Mouse (Mus musculus): Measurements from ENCODE around the gene Arhgap44.

Gene Arhgap44

DNA sequence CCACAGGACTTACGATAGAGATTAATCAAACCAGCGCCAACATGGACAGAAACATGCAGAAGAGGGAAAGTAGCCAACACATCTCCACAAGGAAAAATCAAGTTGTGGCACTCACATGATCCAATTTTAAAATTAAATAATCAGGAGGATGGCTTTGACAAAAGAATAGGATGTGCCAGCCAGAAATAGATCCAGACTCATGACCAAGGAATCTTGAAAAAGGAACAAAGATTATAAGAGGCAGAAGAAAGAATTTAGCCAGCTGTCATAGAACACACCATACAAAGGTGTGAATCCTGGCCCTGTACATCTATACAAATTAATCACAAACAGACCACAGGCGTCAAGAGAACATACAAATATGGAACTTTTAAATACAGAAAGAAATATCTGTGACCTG, 82.5 kb downstream of the Arhgap44 start:
- DNase-seq, result no peak

DNA sequence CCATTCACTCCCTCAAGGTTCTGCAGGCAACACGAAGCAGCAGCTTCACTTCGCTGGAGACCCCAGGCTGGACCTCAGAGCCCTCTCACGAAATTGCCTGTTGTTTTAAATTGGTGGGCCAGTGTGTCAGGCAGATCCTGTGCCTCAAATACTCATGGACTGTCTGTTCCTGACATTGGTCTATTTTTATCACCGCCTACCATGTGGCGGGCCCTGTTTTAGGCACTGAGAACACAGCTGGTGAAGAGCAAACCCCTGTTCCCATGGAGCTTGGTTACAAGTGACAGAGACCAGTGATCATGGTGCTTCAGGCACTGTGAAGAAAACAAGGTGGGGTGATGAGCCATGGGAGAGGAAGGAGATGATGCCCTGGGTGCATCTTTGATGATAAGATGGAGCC, 93.2 kb downstream of the Arhgap44 start:
- no peak for DNase-seq

DNA sequence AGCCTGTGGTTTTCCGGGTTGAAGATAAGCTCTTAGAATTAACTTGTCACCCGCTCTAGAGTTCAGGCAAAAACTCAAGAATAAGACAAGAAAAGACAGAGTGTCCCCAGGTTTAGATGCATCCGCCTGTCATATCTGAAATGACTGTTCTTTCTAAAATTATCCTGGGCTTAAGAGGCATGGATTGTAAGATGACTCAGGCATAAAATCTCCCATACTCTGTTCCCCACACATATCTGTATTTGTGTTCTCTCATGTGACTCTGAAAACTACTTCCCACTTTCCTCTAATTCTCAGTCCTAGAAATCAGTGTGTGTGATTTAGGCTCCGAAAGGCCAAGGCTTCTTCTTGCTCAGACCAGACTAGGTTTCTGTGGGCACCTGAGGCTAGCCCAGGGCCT, 93.7 kb downstream of the Arhgap44 start:
- DNase-seq, result no peak

DNA sequence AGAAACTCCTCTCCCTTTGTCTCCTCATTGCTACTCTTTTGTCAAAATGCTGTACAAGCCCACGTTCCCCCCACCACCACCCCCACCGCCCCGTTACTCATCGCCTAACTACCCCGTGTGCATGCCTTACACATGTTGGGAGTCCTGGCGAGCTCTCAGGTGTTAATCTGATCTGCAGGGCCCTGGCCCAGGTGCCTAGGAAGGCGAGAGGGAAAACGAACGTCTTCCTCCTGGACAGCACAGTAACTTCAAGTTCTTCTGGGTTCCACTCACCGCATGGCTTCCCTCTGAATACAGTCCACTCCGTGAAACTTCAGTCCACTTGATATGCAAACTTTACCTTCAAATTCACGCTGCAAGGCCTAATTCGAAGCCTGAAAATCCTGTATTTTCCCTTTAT, 97.6 kb downstream of the Arhgap44 start:
- DNase-seq, result no peak

DNA sequence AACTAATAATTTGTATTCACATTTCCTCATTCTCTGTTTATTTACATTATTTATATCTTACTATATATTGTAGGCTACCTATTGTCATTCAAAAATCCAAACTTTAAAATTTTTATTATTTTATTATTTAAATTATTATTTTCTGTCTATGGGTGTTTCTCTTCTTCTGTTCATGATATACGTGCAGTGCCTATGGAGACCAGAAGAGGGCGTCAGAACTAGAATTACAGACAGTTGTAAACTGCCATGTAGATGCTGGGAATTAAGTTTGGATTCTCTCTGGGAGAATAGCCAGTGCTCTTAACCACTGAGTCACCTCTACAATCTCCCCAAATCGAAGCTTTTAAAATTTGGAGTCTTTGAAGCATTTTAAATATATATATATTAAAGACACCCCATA, 101.3 kb downstream of the Arhgap44 start:
- DNase-seq, result no peak

DNA sequence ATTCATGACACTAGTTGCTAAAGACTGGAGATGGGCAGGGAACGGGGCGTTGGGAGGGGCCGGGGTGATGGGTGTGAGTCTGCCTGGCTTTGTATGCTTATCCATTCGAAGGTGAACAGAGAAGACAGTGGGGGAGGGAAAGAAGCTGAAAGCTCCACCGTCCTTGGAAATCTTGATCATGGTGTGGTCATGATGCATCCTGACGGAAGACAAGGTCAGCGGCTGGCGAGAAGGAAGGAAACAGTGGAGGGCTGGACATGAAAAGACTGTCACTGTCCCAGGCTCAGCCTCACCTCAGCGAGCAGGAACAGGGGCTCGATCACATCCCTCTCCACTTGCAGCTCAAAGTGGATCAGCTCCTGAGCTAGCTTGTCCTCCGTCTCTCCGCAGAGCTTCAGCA, 103.2 kb downstream of the Arhgap44 start:
- DNase-seq, result no peak

DNA sequence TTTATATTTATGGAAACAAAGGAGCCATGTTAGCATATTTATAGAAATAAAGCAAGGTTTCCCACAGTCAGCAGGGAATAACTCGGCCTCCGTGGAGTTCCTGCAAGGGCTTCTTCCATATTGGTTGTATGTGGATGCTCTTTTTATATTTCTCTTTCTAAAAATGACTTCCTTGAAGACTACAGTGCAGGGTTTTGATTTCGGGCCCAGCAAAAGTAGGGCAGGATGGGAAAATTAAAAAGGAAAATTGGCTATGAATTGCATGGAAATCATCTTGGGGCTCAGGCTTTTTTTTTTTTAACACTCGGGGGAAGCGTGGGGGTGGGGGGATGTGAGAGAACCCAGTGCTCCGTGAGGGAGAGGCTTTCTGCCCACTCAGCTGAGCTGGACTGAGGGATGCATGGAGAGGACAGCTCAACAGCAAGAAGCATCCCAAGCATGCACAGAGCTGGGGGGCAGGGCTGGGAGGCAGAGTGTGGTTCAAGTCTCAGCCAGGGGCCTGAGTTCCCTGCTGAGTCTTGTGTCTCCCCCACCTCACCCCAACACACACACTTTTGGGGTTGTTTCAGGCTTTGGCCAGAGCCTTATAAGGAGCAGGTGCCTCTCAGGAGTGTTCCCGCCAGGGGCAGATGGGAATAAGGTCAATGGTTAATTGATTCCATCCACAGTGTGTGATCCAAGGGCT, 104.4 kb downstream of the Arhgap44 start:
- DNase-seq, result no peak

DNA sequence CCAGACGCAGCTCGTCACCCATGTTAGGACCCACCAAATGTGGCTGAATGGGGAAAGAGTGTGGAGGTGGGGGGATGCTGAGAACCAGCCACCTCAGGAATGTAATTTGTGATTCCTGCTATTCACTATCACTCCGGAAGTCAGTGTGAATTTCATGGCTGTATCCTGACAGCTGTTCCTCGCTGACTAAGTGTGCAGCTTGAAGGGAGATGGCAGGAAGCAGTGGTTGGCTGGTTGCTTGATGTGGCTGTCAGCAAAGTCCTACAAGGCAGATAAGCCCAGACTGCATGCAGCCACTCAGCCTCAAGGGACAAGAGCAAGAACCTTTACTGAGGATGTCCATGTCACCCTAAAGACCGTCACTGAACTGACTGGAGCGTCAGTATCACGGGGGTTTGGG, 107.2 kb downstream of the Arhgap44 start:
- no peak for DNase-seq

DNA sequence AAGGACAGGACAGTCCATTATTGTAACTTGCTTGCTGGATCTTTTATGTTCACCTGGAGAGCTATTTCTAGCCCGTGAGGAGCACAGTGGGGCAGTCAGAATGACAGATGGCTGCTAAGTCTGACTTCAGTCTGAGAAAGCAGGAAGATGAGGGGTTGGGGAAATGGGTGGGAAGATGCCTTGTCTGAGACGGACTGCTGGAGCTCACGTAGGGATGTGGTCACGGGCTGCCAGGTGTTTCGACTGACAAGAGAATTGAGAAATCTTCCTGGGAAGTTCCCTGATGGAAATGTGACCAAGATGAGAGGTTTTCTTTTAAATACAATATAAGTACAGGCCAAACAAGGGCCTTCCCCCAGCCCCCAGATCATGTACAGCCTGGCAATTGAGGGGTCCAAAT, 108.5 kb downstream of the Arhgap44 start:
- DNase-seq, result no peak

DNA sequence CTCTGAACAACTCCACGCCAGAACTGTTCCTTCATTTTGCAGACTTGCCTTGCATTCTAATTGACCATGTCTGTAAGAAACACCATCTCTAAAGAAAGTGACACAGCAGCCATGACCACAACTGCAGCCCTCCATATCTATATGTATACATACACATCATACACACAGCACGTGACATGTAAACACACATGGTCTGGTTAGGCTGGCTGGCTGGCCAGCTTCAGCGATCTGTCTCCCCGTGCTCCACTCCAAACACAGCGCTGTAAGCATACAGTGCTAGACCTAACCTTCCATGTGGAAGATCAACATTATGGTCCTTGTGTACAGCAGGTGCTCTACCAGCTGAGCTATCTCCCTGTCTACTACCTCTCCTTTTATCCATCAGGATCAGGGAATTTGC, 111.9 kb downstream of the Arhgap44 start:
- no peak for DNase-seq

DNA sequence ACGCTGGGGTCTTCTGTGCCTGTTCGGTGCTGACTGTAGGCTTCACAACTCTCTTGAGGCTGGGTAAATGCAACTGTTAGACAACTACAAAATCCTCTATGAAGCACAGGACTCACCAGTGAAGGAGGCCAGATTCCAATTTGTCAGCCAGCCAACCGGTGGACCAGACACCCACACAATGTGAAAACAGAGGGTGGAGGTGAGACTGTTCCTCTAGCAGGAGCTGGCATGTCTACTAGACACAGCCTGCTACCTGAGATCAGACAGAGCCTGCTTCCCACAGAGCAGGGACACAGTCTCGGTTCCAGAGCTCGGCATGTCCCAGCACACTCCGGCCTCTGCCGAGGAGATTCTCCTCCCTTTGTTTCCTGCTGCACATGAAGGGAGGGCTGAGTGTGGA, 113.7 kb downstream of the Arhgap44 start:
- no peak for DNase-seq

DNA sequence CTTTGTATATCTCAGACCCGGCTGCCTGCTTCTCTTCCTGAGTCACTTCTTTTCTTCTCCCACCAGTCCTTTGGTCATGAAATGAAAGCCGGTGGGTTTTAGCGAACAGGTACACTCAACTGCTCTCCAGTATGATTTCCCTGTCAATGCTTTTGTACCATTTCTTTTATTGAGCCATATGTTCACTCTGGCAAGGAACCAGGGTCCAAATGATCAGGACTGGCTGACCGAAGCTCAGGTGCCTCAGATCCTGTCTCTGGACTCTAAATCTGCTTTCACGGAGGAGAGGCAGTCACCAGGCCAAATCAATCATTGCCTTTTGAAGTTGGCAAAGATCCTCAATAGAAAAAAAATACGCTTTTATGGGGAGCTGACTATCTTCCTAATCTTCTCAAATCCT, 122.2 kb downstream of the Arhgap44 start:
- no peak for DNase-seq

DNA sequence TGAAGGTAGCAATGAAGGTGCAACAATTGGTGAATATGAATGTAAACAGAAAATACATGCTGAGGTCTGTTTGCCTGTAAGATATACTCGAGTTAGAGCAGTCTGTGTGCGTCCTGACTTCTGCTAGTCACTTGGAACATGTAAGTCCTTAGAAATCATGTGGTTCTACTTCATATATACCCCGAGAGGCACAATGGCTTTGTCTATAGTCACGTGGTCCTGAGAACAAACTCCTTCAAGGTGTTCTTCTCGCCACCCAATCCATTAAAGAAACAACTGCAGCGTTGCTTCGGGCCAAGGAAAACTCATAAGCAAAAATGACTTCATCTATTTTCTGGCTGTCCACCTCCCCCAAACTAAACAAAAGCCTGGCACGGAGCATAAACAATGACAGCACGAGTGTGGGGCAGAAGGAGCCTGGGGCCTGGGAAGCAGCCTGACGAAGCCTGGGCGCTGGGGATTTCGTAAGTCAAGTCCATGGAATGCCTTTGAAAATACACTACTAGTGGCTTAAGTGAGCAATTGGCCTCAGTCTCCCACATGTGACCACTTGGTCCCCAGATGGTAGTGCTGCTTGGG, 123.2 kb downstream of the Arhgap44 start:
- no peak for DNase-seq

DNA sequence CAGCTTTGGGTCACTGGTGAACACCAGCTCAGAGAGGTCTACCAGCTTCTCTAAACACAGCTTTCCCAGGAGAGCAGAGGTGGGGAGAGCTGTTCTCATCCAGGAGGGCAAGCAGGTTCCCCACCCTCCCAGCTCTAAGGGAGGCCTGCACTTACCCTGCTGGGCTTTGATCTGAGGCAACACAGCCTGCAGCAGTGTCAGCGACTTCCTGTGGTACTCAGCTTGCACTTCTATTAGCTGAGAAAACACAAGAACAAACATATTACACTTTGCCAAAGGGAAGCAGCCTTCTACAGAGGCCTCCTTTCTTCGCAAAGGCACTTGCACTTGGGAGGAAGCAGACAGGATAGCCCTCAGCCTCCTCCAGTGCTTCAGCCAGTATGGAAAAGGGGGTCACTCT, 123.8 kb downstream of the Arhgap44 start:
- DNase-seq, result no peak

DNA sequence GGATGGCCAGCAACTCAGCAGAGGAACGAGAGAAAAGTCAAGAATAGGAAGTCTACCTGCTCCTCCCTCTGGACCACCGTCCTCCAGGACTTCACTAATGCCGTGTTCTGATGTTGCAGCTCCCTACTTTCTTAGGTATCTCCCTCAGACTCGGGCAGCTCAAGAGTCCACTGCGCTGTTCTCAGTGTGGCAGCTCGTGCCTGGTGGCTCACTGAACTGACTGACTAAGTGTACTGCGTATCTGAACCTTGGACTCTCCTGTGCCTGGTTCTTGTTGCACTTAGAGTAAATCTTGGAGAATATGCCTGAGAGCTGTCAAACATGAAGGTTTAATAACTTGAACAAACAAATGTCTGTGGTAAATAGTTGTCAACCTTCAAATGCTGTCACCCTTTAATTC, 130.5 kb downstream of the Arhgap44 start:
- DNase-seq, result peak; percentile 51

DNA sequence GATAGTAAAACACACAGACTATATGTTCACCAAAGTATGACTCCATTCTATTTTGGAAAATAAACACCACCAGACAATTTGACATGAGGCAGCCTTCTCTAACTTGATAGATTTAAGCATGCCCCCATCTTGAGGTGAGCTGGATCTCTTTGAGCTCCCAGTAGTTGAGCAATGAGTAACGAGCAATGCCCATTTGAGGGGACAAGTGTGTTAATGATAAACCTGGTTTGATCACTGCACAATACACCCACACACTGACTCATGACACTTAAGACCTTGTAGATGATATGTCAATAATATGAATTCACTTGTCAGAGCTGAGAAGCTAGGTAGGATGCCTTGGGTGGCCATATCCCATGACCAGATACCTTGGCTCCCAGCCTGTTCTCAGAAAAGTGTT, 132.6 kb downstream of the Arhgap44 start:
- peak; percentile 19 for DNase-seq

DNA sequence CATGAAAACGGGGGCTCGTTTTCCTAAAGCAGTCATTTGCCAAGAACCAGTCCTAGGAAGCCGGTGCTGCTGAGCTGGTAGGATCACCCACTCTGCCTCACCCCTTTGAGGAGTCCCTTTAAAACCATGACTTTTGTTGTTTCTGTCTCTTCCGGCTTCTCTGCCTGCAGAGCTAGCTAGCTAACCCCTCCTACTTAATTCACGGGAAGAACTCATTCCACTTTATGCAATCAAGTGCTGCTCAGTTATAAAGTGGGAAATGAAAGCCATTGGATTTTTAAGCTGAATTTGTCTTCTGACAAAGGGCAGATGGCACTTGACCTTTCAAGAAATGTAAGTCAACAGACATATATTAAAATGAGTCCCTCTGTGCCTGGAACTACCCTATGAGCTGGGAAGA, 134.7 kb downstream of the Arhgap44 start:
- DNase-seq, result no peak

DNA sequence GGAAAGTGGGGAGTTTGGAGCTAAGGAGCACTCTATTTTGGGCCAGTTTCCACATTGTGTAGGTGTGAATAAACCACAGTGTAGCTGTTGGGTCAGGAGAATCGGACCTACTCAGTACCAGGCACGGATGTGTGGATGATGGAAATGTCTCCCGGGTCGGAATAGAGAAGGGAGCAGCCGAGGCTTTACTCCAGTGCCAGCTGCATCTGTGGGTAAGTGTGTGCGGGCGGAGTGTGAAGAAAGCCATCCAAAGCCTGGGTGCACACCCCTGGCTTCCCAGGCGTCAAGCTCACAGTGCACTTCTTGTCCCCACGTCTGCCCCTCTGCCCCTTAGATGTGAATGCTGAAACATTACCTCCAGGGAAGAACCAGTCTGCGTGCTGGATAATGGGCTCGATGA, 140.0 kb downstream of the Arhgap44 start:
- DNase-seq, result no peak

DNA sequence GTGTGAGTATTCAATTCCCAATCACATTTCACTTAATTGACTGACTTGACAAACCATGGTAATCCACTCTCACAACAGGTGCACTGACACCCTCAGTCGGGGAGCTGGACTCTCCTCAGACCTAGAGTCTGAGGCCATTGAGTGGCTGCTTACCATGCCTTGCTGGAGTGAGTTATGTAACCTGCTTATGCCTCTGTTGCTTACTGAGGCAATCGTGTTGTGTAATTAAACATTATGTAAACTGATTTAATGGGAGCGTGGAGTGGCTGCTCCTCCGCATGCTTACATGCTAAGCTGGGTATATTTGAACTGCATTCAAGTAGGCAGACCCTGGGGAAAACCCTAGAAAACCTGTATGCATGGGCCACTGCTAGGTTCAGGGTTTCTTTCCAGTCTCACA, 142.0 kb downstream of the Arhgap44 start:
- DNase-seq, result no peak

DNA sequence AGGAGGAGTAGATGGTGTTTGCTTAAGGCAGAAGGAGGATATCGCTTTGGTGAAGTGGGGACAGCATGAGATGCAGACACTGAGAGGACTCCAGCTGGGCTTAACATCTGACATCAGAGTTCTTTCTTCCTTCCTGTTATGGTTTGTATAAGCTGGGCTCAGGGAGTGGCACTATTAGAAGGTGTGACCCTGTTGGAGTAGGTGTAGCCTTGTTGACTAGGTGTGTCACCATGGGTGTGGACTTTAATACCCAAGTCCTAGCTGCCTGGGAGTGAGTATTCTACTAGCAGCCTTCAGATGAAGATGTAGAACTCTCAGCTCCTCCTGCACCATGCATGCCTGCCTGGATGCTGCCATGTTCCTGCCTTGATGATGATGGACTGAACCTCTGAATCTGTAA, 146.0 kb downstream of the Arhgap44 start:
- no peak for DNase-seq

DNA sequence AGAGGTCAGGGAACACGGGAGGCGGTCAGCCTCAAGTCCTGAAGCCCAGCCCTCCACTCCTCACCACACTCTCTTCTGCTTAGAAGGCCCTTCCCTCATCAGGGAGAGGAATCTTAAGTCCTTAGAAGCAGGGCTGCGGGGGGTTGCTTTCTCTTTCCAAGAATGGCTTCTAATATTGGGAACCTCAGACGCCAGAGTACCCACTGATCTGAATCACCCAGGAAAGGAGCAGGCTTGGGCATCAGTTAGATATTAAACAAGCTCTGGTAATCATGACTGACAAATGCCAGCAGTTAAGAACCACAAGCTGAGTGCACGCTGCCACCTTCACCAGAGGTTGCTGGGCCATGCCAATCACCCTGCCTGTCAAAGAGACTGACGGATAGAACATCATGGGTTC, 148.9 kb downstream of the Arhgap44 start:
- peak; percentile 17 for DNase-seq

DNA sequence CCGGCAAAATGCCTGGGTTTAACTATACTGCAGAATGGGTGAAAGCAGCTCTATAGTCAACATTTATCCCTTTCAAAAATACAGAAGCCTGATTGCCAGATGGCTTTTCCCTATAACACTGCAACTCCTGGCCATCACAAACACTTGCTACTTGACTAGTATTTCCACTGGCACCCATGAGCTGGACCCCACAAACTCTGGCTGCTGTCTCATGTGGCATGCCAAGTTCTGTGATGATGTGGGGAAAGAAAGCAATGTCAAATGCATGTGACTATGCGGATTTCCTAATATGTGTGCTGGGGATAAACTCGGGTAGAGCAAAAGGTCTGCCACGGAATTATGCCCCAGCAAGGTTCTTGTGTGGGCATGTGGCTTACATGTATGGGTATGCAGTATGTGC, 156.7 kb downstream of the Arhgap44 start:
- DNase-seq, result no peak

DNA sequence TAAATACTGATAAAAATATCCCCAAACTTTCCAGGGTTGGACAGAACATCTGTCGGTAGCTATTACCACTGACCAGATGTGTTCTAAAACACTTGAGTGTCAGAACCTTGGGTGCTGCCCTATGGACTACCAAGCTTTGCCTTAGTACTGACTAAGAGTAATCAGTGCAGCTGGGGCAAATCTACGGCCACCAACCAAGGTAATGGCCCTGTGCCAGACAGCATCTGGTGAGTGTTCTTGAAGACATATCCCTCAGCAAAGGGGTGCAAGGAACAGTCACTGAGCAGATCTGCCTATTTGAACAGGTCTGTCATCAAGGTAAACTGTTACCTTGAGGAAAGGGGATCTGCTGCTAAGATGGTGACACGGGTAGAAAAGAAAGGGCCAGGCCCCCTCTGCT, 157.9 kb downstream of the Arhgap44 start:
- DNase-seq, result no peak

DNA sequence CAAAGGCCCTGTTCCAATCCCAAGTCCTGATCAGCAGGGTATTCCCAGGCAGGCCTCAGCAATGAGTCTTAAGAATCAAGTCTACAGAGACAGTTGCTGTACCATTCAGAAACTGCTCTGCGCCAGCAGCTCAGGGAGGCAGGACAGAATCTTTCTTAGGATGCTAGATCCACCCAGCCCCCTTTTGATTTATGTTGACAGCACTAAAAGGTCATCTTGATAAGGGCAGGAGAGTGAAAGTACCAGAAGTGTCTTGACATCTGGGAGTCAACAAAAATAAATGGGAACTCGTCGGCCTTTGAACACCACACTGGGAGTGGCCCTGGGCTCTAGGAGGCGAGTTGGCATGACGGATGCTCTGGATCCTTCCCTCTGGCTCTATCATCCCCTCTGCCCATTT, 159.2 kb downstream of the Arhgap44 start:
- no peak for DNase-seq

DNA sequence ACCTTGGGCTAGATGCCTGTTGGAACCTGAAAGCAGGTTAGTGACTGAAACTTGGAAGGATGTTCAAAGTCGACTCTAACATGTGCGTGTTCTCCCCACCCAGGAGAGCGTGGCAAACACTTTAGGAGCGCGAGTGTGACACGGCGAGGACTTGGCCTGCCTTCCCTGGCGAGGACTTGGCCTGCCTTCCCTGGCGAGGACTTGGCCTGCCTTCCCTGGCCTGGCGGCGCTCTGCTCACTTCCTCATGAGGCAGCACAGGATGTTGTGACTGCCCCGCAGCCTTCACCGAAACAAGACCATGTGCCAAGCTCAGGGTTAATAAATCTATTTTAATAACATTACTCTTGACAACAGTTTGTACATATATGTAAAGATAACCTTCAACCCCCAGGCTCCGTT, 161.0 kb downstream of the Arhgap44 start:
- no peak for DNase-seq
